Mouse (Mus musculus): Measurements from ENCODE around the gene Palld. TPM values are rescaled to one million over a fixed set of nuclear protein-coding genes. Genes with fewer than 3 reads are reported as not detected.

The Palld gene
- polyA plus RNA-seq, 1 experiment from 2014 or later: 17.3 TPM

Other genes starting within 250 kb of the Palld start
- gene Ddx60, start 25.4 kb upstream of the Palld start, polyA plus RNA-seq (2015; fragmentation: Nextera tagmentation; extraction: Ambion mirVana): 0.37 and 0.61 TPM in 2 replicates
- gene Anxa10, start 220.5 kb upstream of the Palld start, polyA plus RNA-seq (2015; fragmentation: Nextera tagmentation; extraction: Ambion mirVana): not detected in 2 replicates